Mouse (Mus musculus): ENCODE results near the gene Lrrc38. TPM values are rescaled to one million over a fixed set of nuclear protein-coding genes. Genes with fewer than 3 reads are reported as not detected.

Gene Lrrc38
- total and polyA plus RNA-seq, 3 experiments = not detected

DNA sequence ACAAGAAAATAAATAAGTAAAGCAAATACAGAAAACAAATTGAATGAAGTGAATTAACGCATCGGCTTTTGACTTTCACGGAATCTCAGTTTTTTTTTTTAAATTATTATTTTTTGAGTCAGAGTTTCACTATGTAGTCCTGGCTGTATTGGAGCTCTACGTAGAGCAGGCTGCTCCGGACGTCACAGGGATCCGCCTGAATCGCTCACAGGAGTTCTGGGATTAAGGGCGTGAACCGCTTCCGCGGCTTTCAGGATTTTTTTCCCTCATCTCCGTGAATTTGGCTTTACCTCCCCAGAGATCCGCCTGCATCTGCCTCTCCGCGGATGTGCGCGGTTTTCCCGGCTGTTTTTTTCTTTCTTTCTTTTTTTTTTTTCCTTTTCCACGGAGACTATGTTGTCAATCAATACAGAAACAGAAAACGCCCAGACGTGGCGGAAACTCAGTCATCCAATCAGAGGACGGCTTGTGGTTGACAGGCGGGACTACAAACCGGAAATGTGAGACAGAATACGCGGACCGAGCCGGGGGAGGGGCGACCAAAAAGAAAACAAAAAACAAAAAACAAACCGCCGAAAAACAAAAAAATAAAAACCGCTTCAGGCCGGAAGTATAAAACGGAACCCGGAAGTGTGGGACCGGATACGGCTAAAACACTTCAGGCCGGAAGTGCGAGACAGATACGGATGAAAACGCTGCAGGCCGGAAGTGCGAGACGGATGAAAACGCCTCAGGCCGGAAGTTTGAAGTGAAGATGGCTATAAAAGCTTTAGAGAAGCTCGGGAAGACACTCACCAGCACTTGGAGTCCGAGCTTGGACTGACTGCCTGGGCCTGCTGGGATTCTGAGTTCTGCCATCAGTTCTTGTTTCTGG is 62.9 kb downstream of the Lrrc38 start, which contains the start of gene Pramef8:
Pramef8 (plus strand) TSS at position 208 of the 874 bp plus-strand sequence.
- H3K4me2 ChIP-seq (ENCODE audit: insufficient read depth, low read depth, poor library complexity, severe bottlenecking) = peak within 1 kb of the TSS; percentile 98
- H3K79me2 ChIP-seq (replicated peaks; ENCODE audit: control insufficient read depth, extremely low read depth, insufficient read depth, poor library complexity, severe bottlenecking) = peaks cover 14% of the 10 kb centered on the region
- H3K9ac ChIP-seq (ENCODE audit: insufficient read depth, low read depth) = peak within 1 kb of the TSS; percentile 91
- in situ Hi-C loops (cut with MboI; ENCODE audit: low pct_ligation_motif_present, low pct_unique_long_range_greater_than_20kb, low sequenced_read_pairs) = no loop called here
- DNase-seq (ENCODE audit: extremely low read depth) = peak; percentile 94
- dilution Hi-C loops (cut with MboI; ENCODE audit: extremely low pct_ligation_motif_present, extremely low pct_unique_long_range_greater_than_20kb, low sequenced_read_pairs) = no loop called here
- peak within 1 kb of the TSS; percentile 71 to 75 (median 74) for H3K4me3 ChIP-seq (replicated peaks in 1 of 3; ENCODE audit: low read depth in 2 of 3, low read length in 2 of 3, poor library complexity in 1 of 3)
- H3K36me3 ChIP-seq (replicated peaks in 1 of 2; ENCODE audit: control insufficient read depth in 1 of 2, insufficient read depth in 1 of 2, low read length in 1 of 2) = peaks cover 20 to 32% of the 10 kb centered on the region in 2 experiments
- H3K27me3 ChIP-seq (replicated peaks) = peaks cover 5% of the 10 kb centered on the region
- TF ChIP-seq POLR2AphosphoS2 (IDR thresholded peaks at IDR 0.05; ENCODE audit: low read depth, low read length) (peak; percentile 38; the same call in 1 of the 2 replicates), ZC3H11A (IDR thresholded peaks at IDR 0.05; ENCODE audit: low read depth, low read length) (no peak), TCF12 (IDR thresholded peaks at IDR 0.05; ENCODE audit: low read depth, low read length) (peak; percentile 68), ZNF384 (IDR thresholded peaks at IDR 0.05; ENCODE audit: low read depth, low read length) (peak; percentile 93), GABPA (IDR thresholded peaks at IDR 0.05; ENCODE audit: insufficient replicate concordance, low read depth, low read length) (no peak; the same call in 1 of the 2 replicates), MAX (IDR thresholded peaks at IDR 0.05; ENCODE audit: low read length) (peak; percentile 43; the same call in 1 of the 2 replicates), RAD21 (IDR thresholded peaks at IDR 0.05; ENCODE audit: low read depth, low read length) (no peak), RCOR1 (conservative IDR thresholded peaks at IDR 0.05; ENCODE audit: low read depth, low read length) (no peak), MYC (IDR thresholded peaks at IDR 0.05; ENCODE audit: low read depth, low read length) (no peak; the same call in 1 of the 2 replicates), MAFK (IDR thresholded peaks at IDR 0.05; ENCODE audit: insufficient replicate concordance, low read length) (no peak; the same call in 1 of the 2 replicates), NRF1 (IDR thresholded peaks at IDR 0.05; ENCODE audit: low read depth, low read length) (no peak), TBP (conservative IDR thresholded peaks at IDR 0.05; ENCODE audit: low read depth, low read length) (peak; percentile 94), HCFC1 (IDR thresholded peaks at IDR 0.05; ENCODE audit: low read depth, low read length) (peak; percentile 92), USF1 (IDR thresholded peaks at IDR 0.05; ENCODE audit: low read depth, low read length) (no peak), SIN3A (IDR thresholded peaks at IDR 0.05; ENCODE audit: low read length) (peak; percentile 91), MXI1 (IDR thresholded peaks at IDR 0.05; ENCODE audit: low read depth, low read length) (peak; percentile 45; the same call in 1 of the 2 replicates), MAZ (IDR thresholded peaks at IDR 0.05; ENCODE audit: low read depth, low read length) (peak; percentile 51; the same call in 1 of the 2 replicates), MEF2A (IDR thresholded peaks at IDR 0.05; ENCODE audit: borderline replicate concordance, low read depth, low read length) (peak; percentile 31; the same call in 1 of the 2 replicates), KAT2A (IDR thresholded peaks at IDR 0.05; ENCODE audit: insufficient replicate concordance, low read length) (peak; percentile 85), UBTF (IDR thresholded peaks at IDR 0.05; ENCODE audit: low read depth, low read length) (no peak), CTCF (conservative IDR thresholded peaks at IDR 0.05 in 1 of 2, IDR thresholded peaks at IDR 0.05 in 1 of 2; ENCODE audit: low read depth in 2 of 2, low read length in 2 of 2) (no peak), ZKSCAN1 (IDR thresholded peaks at IDR 0.05; ENCODE audit: borderline replicate concordance, low read depth, low read length) (no peak), ETS1 (conservative IDR thresholded peaks at IDR 0.05; ENCODE audit: low read depth, low read length) (peak; percentile 23; the same call in 1 of the 2 replicates), PAX5 (IDR thresholded peaks at IDR 0.05; ENCODE audit: low read length) (no peak), USF2 (conservative IDR thresholded peaks at IDR 0.05; ENCODE audit: low read depth, low read length) (no peak), ELF1 (IDR thresholded peaks at IDR 0.05; ENCODE audit: low read depth, low read length) (peak; percentile 100), BHLHE40 (IDR thresholded peaks at IDR 0.05; ENCODE audit: low read depth, low read length) (0 out of 2 replicates have a peak, but pooled peaks have one; percentile 33), ZMIZ1 (IDR thresholded peaks at IDR 0.05; ENCODE audit: low read depth, low read length) (peak; percentile 77), CHD1 (IDR thresholded peaks at IDR 0.05; ENCODE audit: low read depth, low read length) (no peak), NELFE (IDR thresholded peaks at IDR 0.05; ENCODE audit: low read depth, low read length) (peak; percentile 76), CHD2 (IDR thresholded peaks at IDR 0.05; ENCODE audit: low read length) (peak; percentile 84), EP300 (IDR thresholded peaks at IDR 0.05; ENCODE audit: low read length) (no peak), IRF4 (IDR thresholded peaks at IDR 0.05; ENCODE audit: low read depth, low read length) (peak; percentile 41; the same call in 1 of the 2 replicates), E2F4 (IDR thresholded peaks at IDR 0.05; ENCODE audit: insufficient replicate concordance, low read depth, low read length) (peak; percentile 57; the same call in 1 of the 2 replicates), JUND (conservative IDR thresholded peaks at IDR 0.05; ENCODE audit: low read depth, low read length) (peak; percentile 51; the same call in 1 of the 2 replicates), SMC3 (IDR thresholded peaks at IDR 0.05; ENCODE audit: low read depth, low read length) (no peak), JUN (IDR thresholded peaks at IDR 0.05; ENCODE audit: insufficient read depth, low read depth, low read length) (no peak), POLR2A (IDR thresholded peaks at IDR 0.05; ENCODE audit: low read depth, low read length) (peak; percentile 82)
- H3K27ac ChIP-seq (ENCODE audit: insufficient read depth, low read depth) = peak within 1 kb of the TSS; percentile 36
- no peaks in the 10 kb centered on the region for H3K9me3 ChIP-seq (replicated peaks; ENCODE audit: low read length)
- H3K4me1 ChIP-seq (ENCODE audit: control insufficient read depth in 1 of 2, insufficient read depth in 2 of 2) = peaks cover 0 to 10% of the 10 kb centered on the region in 2 experiments; a peak in 1 of 4 replicates
